Mouse (Mus musculus) MEL (cell line): Measurements from ENCODE around the gene Lrp11. TPM values are rescaled to one million over a fixed set of nuclear protein-coding genes. Genes with fewer than 3 reads are reported as not detected.

Source experiments
- DNase-seq: peaks from one replicate; pipeline ENCODE4 v3.0.0; 2011; ENCODE audit warnings: low read depth, low spot score
- H3K27ac ChIP-seq: 2 replicates; pipeline ENCODE4 v1.5.1; 2012; ENCODE audit warnings: low read depth, mild to moderate bottlenecking, control low read depth, low read length, moderate library complexity; ENCODE audit not compliant: control insufficient read depth
- H3K27me3 ChIP-seq, 2 experiments: fragments of 150-350 bp in 1 of 2; sonication (generic) in 1 of 2; 2 replicates each; pipeline ENCODE4 v1.6.1; 2012; ENCODE audit warnings: low read length in 2 of 2, mild to moderate bottlenecking in 2 of 2, improper control_type of control experiment in 1 of 2, moderate library complexity in 1 of 2; ENCODE audit not compliant: insufficient read depth in 2 of 2, control insufficient read depth in 1 of 2
- H3K36me3 ChIP-seq, 2 experiments: 2 replicates each; pipeline ENCODE4 v1.6.1; 2012 to 2014; ENCODE audit warnings: low read length in 2 of 2, improper control_type of control experiment in 1 of 2, inconsistent platforms in 1 of 2, mild to moderate bottlenecking in 1 of 2; ENCODE audit not compliant: insufficient read depth in 2 of 2, control insufficient read depth in 1 of 2
- H3K4me1 ChIP-seq, 2 experiments: fragments of 150-350 bp in 1 of 2; sonication (generic) in 1 of 2; 2 replicates each; pipeline ENCODE4 v1.6.1; 2012; ENCODE audit warnings: low read length in 2 of 2, improper control_type of control experiment in 1 of 2, mild to moderate bottlenecking in 1 of 2; ENCODE audit not compliant: insufficient read depth in 2 of 2, control insufficient read depth in 1 of 2
- H3K4me3 ChIP-seq, 2 experiments: fragments of 150-350 bp in 1 of 2; sonication (generic) in 1 of 2; 2 replicates each; pipeline ENCODE4 v1.5.1; 2012; ENCODE audit warnings: low read depth in 2 of 2, low read length in 2 of 2, mild to moderate bottlenecking in 2 of 2, moderate library complexity in 2 of 2, control low read depth in 1 of 2, improper control_type of control experiment in 1 of 2; ENCODE audit not compliant: control insufficient read depth in 1 of 2, insufficient read depth in 1 of 2
- H3K79me2 ChIP-seq: 2 replicates; pipeline ENCODE4 v1.6.1; 2012; ENCODE audit warnings: mild to moderate bottlenecking, low read length, moderate library complexity; ENCODE audit not compliant: control insufficient read depth, poor library complexity, insufficient read depth
- H3K9ac ChIP-seq: 2 replicates; pipeline ENCODE4 v1.6.1; 2012; ENCODE audit warnings: low read depth, mild to moderate bottlenecking, control low read depth, low read length, moderate library complexity; ENCODE audit not compliant: control insufficient read depth, poor library complexity, severe bottlenecking
- H3K9me3 ChIP-seq: fragments of 150-350 bp; sonication (generic); replicated peaks from 2 replicates; pipeline ENCODE4 v1.6.1; 2012; ENCODE audit warnings: mild to moderate bottlenecking, low read length, improper control_type of control experiment, moderate library complexity; ENCODE audit not compliant: insufficient read depth
- BHLHE40 ChIP-seq: IDR thresholded peaks from 2 replicates; pipeline ENCODE4 v1.6.1; 2012; ENCODE audit warnings: low read depth, mild to moderate bottlenecking, inconsistent platforms, low read length, improper control_type of control experiment, borderline replicate concordance
- CTCF ChIP-seq, 3 experiments: IDR thresholded peaks in 2 of 3; conservative IDR thresholded peaks in 1 of 3; 2 replicates each; pipeline ENCODE4 v1.5.1; 2011 to 2012; ENCODE audit warnings: low read length in 3 of 3, low read depth in 2 of 3, mild to moderate bottlenecking in 2 of 3, improper control_type of control experiment in 1 of 3, inconsistent platforms in 1 of 3, mixed read lengths in 1 of 3, moderate library complexity in 1 of 3; ENCODE audit not compliant: control insufficient read depth in 1 of 3, insufficient read depth in 1 of 3, poor library complexity in 1 of 3, severe bottlenecking in 1 of 3
- EP300 ChIP-seq, 2 experiments: IDR thresholded peaks; 2 replicates each; pipeline ENCODE4 v1.6.1; 2011; ENCODE audit warnings: improper control_type of control experiment in 2 of 2, low read length in 2 of 2, low read depth in 1 of 2, mild to moderate bottlenecking in 1 of 2
- ETS1 ChIP-seq: IDR thresholded peaks from 2 replicates; pipeline ENCODE4 v1.6.1; 2012; ENCODE audit warnings: low read depth, mild to moderate bottlenecking, inconsistent platforms, low read length, improper control_type of control experiment, moderate library complexity
- JUND ChIP-seq: IDR thresholded peaks from 2 replicates; pipeline ENCODE4 v1.6.1; 2011; ENCODE audit warnings: low read depth, mild to moderate bottlenecking, improper control_type of control experiment, low read length
- KAT2A ChIP-seq: conservative IDR thresholded peaks from 2 replicates; pipeline ENCODE4 v1.6.1; 2012; ENCODE audit warnings: low read depth, low read length, improper control_type of control experiment, inconsistent platforms
- MAFK ChIP-seq: IDR thresholded peaks from 2 replicates; pipeline ENCODE4 v1.6.1; 2011; ENCODE audit warnings: low read depth, mild to moderate bottlenecking, low read length, improper control_type of control experiment, borderline replicate concordance
- MAZ ChIP-seq: IDR thresholded peaks from 2 replicates; pipeline ENCODE4 v1.6.1; 2012; ENCODE audit warnings: low read depth, mild to moderate bottlenecking, inconsistent platforms, low read length, improper control_type of control experiment
- MEF2A ChIP-seq: IDR thresholded peaks from 2 replicates; pipeline ENCODE4 v1.6.1; 2014; ENCODE audit warnings: low read depth, mild to moderate bottlenecking, inconsistent platforms, low read length, improper control_type of control experiment; ENCODE audit not compliant: poor library complexity, insufficient replicate concordance, severe bottlenecking; ENCODE audit errors: extremely low read depth
- MXI1 ChIP-seq: IDR thresholded peaks from 2 replicates; pipeline ENCODE4 v1.6.1; 2011; ENCODE audit warnings: mild to moderate bottlenecking, low read depth, low read length, improper control_type of control experiment
- NELFE ChIP-seq: IDR thresholded peaks from 2 replicates; pipeline ENCODE4 v1.6.1; 2011; ENCODE audit warnings: low read depth, low read length, improper control_type of control experiment
- POLR2AphosphoS2 ChIP-seq: IDR thresholded peaks from 2 replicates; pipeline ENCODE4 v1.6.1; 2011; ENCODE audit warnings: low read length, improper control_type of control experiment
- RAD21 ChIP-seq: IDR thresholded peaks from 2 replicates; pipeline ENCODE4 v1.6.1; 2011; ENCODE audit warnings: mild to moderate bottlenecking, low read depth, low read length, improper control_type of control experiment
- RCOR1 ChIP-seq: IDR thresholded peaks from 2 replicates; pipeline ENCODE4 v1.6.1; 2012; ENCODE audit warnings: low read depth, mild to moderate bottlenecking, inconsistent platforms, low read length, improper control_type of control experiment
- SIN3A ChIP-seq: IDR thresholded peaks from 2 replicates; pipeline ENCODE4 v1.6.1; 2012; ENCODE audit warnings: low read length, improper control_type of control experiment, inconsistent platforms
- SMC3 ChIP-seq: IDR thresholded peaks from 2 replicates; pipeline ENCODE4 v1.6.1; 2011; ENCODE audit warnings: low read depth, low read length, improper control_type of control experiment
- TCF12 ChIP-seq: IDR thresholded peaks from 2 replicates; pipeline ENCODE4 v1.6.1; 2014; ENCODE audit warnings: low read depth, mild to moderate bottlenecking, inconsistent platforms, low read length, improper control_type of control experiment, moderate library complexity
- UBTF ChIP-seq: IDR thresholded peaks from 2 replicates; pipeline ENCODE4 v1.6.1; 2012; ENCODE audit warnings: low read depth, mild to moderate bottlenecking, inconsistent platforms, low read length, improper control_type of control experiment, moderate library complexity, borderline replicate concordance; ENCODE audit not compliant: insufficient read depth
- USF1 ChIP-seq: IDR thresholded peaks from 2 replicates; pipeline ENCODE4 v1.6.1; 2014; ENCODE audit warnings: low read depth, mild to moderate bottlenecking, inconsistent platforms, low read length, improper control_type of control experiment, moderate library complexity
- ZKSCAN1 ChIP-seq: IDR thresholded peaks from 2 replicates; pipeline ENCODE4 v1.6.1; 2012; ENCODE audit warnings: low read depth, mild to moderate bottlenecking, inconsistent platforms, low read length, improper control_type of control experiment, moderate library complexity
- polyA plus RNA-seq, 2 experiments: library from polyadenylated mRNA; stranded (reverse) in 1 of 2; unstranded in 1 of 2; fragments of >175 nt in 1 of 2; fragments of >200 nt in 1 of 2; gene quantifications; 2 replicates each; pipeline versions ENCODE4 v1.2.1 to v1.2.4; 2012; ENCODE audit warnings: low replicate concordance in 2 of 2, low read depth in 1 of 2; ENCODE audit not compliant: insufficient read length in 2 of 2, insufficient read depth in 1 of 2, missing spikeins in 1 of 2
- total RNA-seq: library from RNA; depleted of rRNA; stranded (reverse); fragments of 300-350 nt; gene quantifications from 2 replicates; pipeline ENCODE4 v1.2.3, GENCODE M21; 2012

Gene Lrp11
- total and polyA plus RNA-seq, 3 experiments: 0.92 to 1.0 TPM; not detected in 1

DNA sequence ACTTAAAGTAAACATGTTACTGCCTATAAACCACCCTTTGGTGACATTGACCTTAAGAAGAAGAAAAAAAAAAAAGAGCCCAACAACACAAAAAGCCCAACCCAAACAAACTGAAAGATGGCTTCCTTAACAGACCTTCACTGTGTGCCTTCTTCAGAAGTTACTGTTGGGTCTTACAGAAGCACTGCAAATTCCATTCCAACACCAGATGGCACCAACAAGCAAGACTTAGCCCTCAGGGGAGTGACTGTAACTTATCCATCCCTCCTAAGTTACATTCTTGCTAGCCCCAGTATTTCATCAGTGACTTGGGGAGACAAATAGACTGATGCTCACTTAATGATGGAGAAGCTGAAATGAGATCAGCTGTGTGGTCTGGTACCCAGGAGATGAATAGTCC, 11.6 kb upstream of the Lrp11 start:
- Histone ChIP-seq H3K27me3 (peaks cover 2 to 5% of the 10 kb centered on the region in 2 experiments; a peak in 3 of 4 replicates), H3K79me2 (no peaks in the 10 kb centered on the region), H3K9me3 (no peaks in the 10 kb centered on the region), H3K27ac (no peak overlapping the region), H3K4me1 (no peaks in the 10 kb centered on the region), H3K4me3 (no peak overlapping the region), H3K36me3 (no peaks in the 10 kb centered on the region), H3K9ac (no peak overlapping the region)
- DNase-seq: peak; percentile 51
- TF ChIP-seq BHLHE40: no peak
- no peak for TF ChIP-seq MEF2A
- TF ChIP-seq JUND: no peak
- TF ChIP-seq SIN3A: no peak
- TF ChIP-seq RAD21: peak; percentile 48
- TF ChIP-seq MXI1: no peak
- no peak for TF ChIP-seq UBTF
- TF ChIP-seq NELFE: no peak
- no peak for TF ChIP-seq EP300 (IDR thresholded peaks at IDR 0.05; ENCODE audit: low read depth in 1 of 2, low read length in 2 of 2)
- no peak for TF ChIP-seq MAZ
- no peak for TF ChIP-seq POLR2AphosphoS2
- TF ChIP-seq CTCF (IDR thresholded peaks at IDR 0.05 in 2 of 3, conservative IDR thresholded peaks at IDR 0.05 in 1 of 3; ENCODE audit: control insufficient read depth in 1 of 3, insufficient read depth in 1 of 3, low read depth in 2 of 3, low read length in 3 of 3, poor library complexity in 1 of 3, severe bottlenecking in 1 of 3): peak in 2 of 3 experiments; percentile 18 to 54; a peak in 2 of 6 replicates
- no peak for TF ChIP-seq KAT2A
- TF ChIP-seq USF1: no peak
- TF ChIP-seq SMC3: peak; percentile 48

DNA sequence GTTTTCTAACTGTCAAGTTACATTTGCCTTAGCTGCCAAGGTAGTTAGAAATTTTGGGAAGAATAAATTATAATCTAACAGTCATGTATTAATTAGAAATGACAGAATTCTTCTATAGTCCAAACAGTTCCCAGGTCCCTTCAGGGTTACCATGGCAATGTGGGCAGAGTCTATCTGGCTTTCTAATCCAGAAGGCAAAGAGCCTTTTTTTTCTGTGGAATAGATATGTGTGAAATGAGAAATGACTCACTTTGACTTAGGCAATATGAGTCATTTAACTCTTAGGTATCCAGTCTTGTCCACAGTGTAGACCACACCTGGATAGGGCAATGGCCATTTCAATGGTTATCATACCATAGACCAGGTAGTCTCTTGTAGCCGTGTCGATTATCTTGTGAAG, 8.2 kb upstream of the Lrp11 start:
- no peak for DNase-seq
- Histone ChIP-seq H3K4me1 (no peaks in the 10 kb centered on the region), H3K36me3 (no peaks in the 10 kb centered on the region), H3K9ac (no peak overlapping the region), H3K79me2 (no peaks in the 10 kb centered on the region), H3K27me3 (peaks cover 2 to 10% of the 10 kb centered on the region in 2 experiments; a peak in 3 of 4 replicates), H3K27ac (no peak overlapping the region), H3K9me3 (no peaks in the 10 kb centered on the region), H3K4me3 (no peak overlapping the region)
- TF ChIP-seq MAFK (no peak), KAT2A (no peak), MAZ (no peak), TCF12 (no peak), ETS1 (no peak), MXI1 (no peak), RCOR1 (no peak), ZKSCAN1 (no peak)
